In genomic region chr11:26128385-26128784, GRCm38 (mm10) we compare ENCODE assay signal across 25 mouse cellular contexts.
DNase-seq lines count a peak whose midpoint lies in the region; ATAC-seq and TF ChIP-seq lines count a peak whose summit lies in the region.
"Had no signal": no experiment of that assay in that cellular context is flagged by ENCODE, and none has a peak within 500 bp of the region (broad histone marks: within the 10 kb centered on the region; RNA-seq: fewer than 3 reads in every experiment).

No protein-coding gene starts in this region.

- 14% methylated on average over 2 of the region's 2 CpGs for WGBS in large intestine, adult 2 months

- peak overlapping the region; percentile 99 for H3K27ac ChIP-seq in ES-Bruce4 (ENCODE audit: insufficient read depth, low read length)
- no peak overlapping the region for H3K27ac ChIP-seq in layer of hippocampus, adult 2 months
- H3K27ac ChIP-seq: embryonic facial prominence, embryonic 13.5 days; forebrain, embryonic 12.5 days; hindbrain, embryonic 15.5 days; limb, embryonic 10.5 days; liver, embryonic 15.5 days; lung, embryonic 15.5 days; neural tube, embryonic 13.5 days had no signal

- no peaks in the 10 kb centered on the region for H3K36me3 ChIP-seq in ES-Bruce4 (ENCODE audit: control insufficient read depth, insufficient read depth, low read length, poor library complexity, severe bottlenecking)
- H3K36me3 ChIP-seq: embryonic facial prominence, embryonic 13.5 days; forebrain, embryonic 12.5 days; hindbrain, embryonic 15.5 days; limb, embryonic 10.5 days; liver, embryonic 15.5 days; lung, embryonic 15.5 days; neural tube, embryonic 13.5 days had no signal

- TF ChIP-seq CTCF in ES-Bruce4 (IDR thresholded peaks at IDR 0.05; ENCODE audit: low read depth, low read length): no peak
- no peak for TF ChIP-seq CTCF in layer of hippocampus, adult 2 months (conservative IDR thresholded peaks at IDR 0.05)

- H3K27me3 ChIP-seq in ES-Bruce4 (ENCODE audit: control insufficient read depth, insufficient read depth, low read length, poor library complexity, severe bottlenecking): no peaks in the 10 kb centered on the region
- H3K27me3 ChIP-seq: embryonic facial prominence, embryonic 13.5 days; forebrain, embryonic 12.5 days; hindbrain, embryonic 15.5 days; liver, embryonic 15.5 days; lung, embryonic 15.5 days; megakaryocyte, embryonic 14.5 days; neural tube, embryonic 13.5 days had no signal

- TF ChIP-seq POLR2A in ES-Bruce4 (IDR thresholded peaks at IDR 0.05; ENCODE audit: insufficient read depth, low read length): no peak

- H3K4me3 ChIP-seq in ES-Bruce4 (ENCODE audit: low read depth, low read length): no peak overlapping the region
- H3K4me3 ChIP-seq in layer of hippocampus, adult 2 months: no peak overlapping the region
- H3K4me3 ChIP-seq: embryonic facial prominence, embryonic 13.5 days; erythroblast, embryonic 14.5 days; forebrain, embryonic 12.5 days; hindbrain, embryonic 15.5 days; limb, embryonic 10.5 days; liver, embryonic 15.5 days; lung, embryonic 15.5 days; megakaryocyte, embryonic 14.5 days; neural tube, embryonic 13.5 days had no signal

- peak overlapping the region; percentile 18; the same call in 1 of the 2 replicates for H3K9ac ChIP-seq in ES-Bruce4 (ENCODE audit: low read depth, poor library complexity, severe bottlenecking)
- H3K9ac ChIP-seq: embryonic facial prominence, embryonic 13.5 days; forebrain, embryonic 12.5 days; hindbrain, embryonic 15.5 days; liver, embryonic 15.5 days; lung, embryonic 15.5 days; neural tube, embryonic 13.5 days had no signal

- peaks cover 10% of the 10 kb centered on the region for H3K4me1 ChIP-seq in ES-Bruce4 (ENCODE audit: control insufficient read depth, insufficient read depth, low read length)
- H3K4me1 ChIP-seq: liver, embryonic 15.5 days; lung, embryonic 15.5 days; megakaryocyte, embryonic 14.5 days had no signal

- no peaks in the 10 kb centered on the region for H3K9me3 ChIP-seq in ES-Bruce4 (replicated peaks; ENCODE audit: control insufficient read depth, insufficient read depth, low read length, poor library complexity, severe bottlenecking)
- H3K9me3 ChIP-seq: embryonic facial prominence, embryonic 13.5 days; forebrain, embryonic 12.5 days; hindbrain, embryonic 15.5 days; limb, embryonic 10.5 days; liver, embryonic 15.5 days; lung, embryonic 15.5 days; megakaryocyte, embryonic 14.5 days; neural tube, embryonic 13.5 days had no signal

- 0 out of 2 replicates have a peak, but pooled peaks have one; percentile 15 for ATAC-seq in common myeloid progenitor, adult 5-6 weeks (replicated peaks; ENCODE audit: low read depth, poor library complexity, severe bottlenecking)

- TF ChIP-seq EP300 in ES-Bruce4 (IDR thresholded peaks at IDR 0.05; ENCODE audit: insufficient read depth, low read depth, low read length): no peak

- DNase-seq in adrenal gland, postnatal 10 days: peak; percentile 13
- DNase-seq in adrenal gland, postnatal 14 days: no peak
- peak; percentile 4 for DNase-seq in large intestine, adult 2 months (ENCODE audit: low read depth, low spot score)
- no peak for DNase-seq in gastrocnemius, adult 18-20 months (ENCODE audit: low spot score)
- DNase-seq in layer of hippocampus, adult 2 months (ENCODE audit: low spot score in 2 of 2): no peak
- DNase-seq in cerebellum, postnatal 36 days: no peak
- DNase-seq: cerebellum, adult 11-12 months; cerebellum, postnatal 10 days; heart, postnatal 36 days; kidney, postnatal 4 days; liver; midbrain, embryonic 14.5 days; retina, postnatal 1 day; thymus, postnatal 14 days had no signal

Comparison
In these comparisons a context has a peak if more than half of its experiments do, and no peak if none do; other contexts are left out.
1. DNase-seq: peak in adrenal gland, postnatal 10 days (single experiment) and large intestine, adult 2 months (single experiment); none in adrenal gland, postnatal 14 days (single experiment), gastrocnemius, adult 18-20 months (single experiment), layer of hippocampus, adult 2 months (0 of 2) and cerebellum, postnatal 36 days (0 of 2).